ENCODE assay signal across 8 mouse cellular contexts in the genomic region with DNA sequence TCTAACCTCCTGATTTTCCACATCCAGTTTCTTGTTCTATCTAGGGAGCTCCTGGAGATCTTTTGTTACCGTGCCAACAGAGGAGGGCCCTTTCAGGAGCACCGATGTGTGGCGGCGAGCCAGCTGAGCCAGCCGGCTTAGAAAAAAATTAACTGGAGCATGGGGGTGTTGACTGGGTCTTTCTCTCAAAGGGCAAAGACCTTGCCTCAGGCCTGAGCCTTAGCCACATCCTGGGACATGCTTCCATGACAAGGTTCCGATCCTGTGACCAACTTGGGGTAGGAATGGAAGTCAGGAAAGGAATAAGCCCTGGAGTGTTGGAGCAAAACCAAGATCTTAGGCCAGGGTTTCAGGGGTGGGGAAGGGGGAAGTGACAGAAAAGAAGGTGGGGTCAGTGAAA. TPM values are rescaled to one million over a fixed set of nuclear protein-coding genes. Genes with fewer than 3 reads are reported as not detected.
DNase-seq lines count a peak whose midpoint lies in the region; ATAC-seq lines count a peak whose summit lies in the region.

No protein-coding gene starts in this region.

- no peak for ATAC-seq in activated CD4-positive, CD25-positive, alpha-beta regulatory T cell, adult 4 months

- DNase-seq in right cerebral cortex, postnatal 10 days (ENCODE audit: low spot score in 2 of 2) = peak; percentile 73 to 76
- DNase-seq in right cerebral cortex, postnatal 25 days = no peak
- peak; percentile 47 for DNase-seq in heart, postnatal 4 days
- DNase-seq in kidney, postnatal 14 days = peak; percentile 93
- peak; percentile 72 for DNase-seq in retina, postnatal 1 day
- no peak for DNase-seq in adrenal gland, postnatal 10 days
- DNase-seq in urinary bladder, postnatal 36 days (ENCODE audit: low spot score in 2 of 2) = no peak

RNA-seq across cellular contexts. Expression of gene Spsb4, which starts 2.9 kb away (rescaled TPM):
- total RNA-seq in heart, postnatal 4 days (2021) = 10 to 100 TPM; 30.4 to 34.6 TPM
- under 1 TPM in 1 of 2 experiments, not detected in 1; 0.22 TPM for polyA plus RNA-seq in activated CD4-positive, CD25-positive, alpha-beta regulatory T cell, adult 4 months (2017; shearing (Covaris generic))
- 1 to 10 TPM; 1.5 to 3.5 TPM for total RNA-seq in adrenal gland, postnatal 10 days (2021)

Comparison
In these comparisons a context has a peak if more than half of its experiments do, and no peak if none do; other contexts are left out.
1. DNase-seq: peak in right cerebral cortex, postnatal 10 days (2 of 2), heart, postnatal 4 days (single experiment), kidney, postnatal 14 days (single experiment) and retina, postnatal 1 day (single experiment); none in right cerebral cortex, postnatal 25 days (single experiment), adrenal gland, postnatal 10 days (single experiment) and urinary bladder, postnatal 36 days (0 of 2).
2. RNA of gene Spsb4, which starts 2.9 kb away (total RNA-seq): 30.4 to 34.6 TPM in heart, postnatal 4 days; 1.5 to 3.5 TPM in adrenal gland, postnatal 10 days; every median in the first group is over 4 times any median in the second.